Mouse (Mus musculus) liver, embryonic 14.5 days (tissue): ENCODE data around the gene Trim47. TPM values are rescaled to one million over a fixed set of nuclear protein-coding genes. Genes with fewer than 3 reads are reported as not detected.
A peak's percentile ranks its signal among the peaks of the same experiment; 100 is the strongest.

ENCODE experiments used
- ATAC-seq: fragments of 200-750 bp; cut with Nextera tagmentation; 2 replicates; pipeline ENCODE4 v1.8.0; 2017; ENCODE audit warnings: moderate number of reproducible peaks, mild to moderate bottlenecking, moderate library complexity; ENCODE audit not compliant: insufficient read depth
- DNase-seq, 3 experiments: peaks; one replicate each; pipeline ENCODE4 v3.0.0-alpha.2; 2012 to 2013; ENCODE audit warnings: low read depth in 3 of 3, low spot score in 3 of 3
- H3K27ac ChIP-seq: fragments of 300-500 bp; sonication (generic); 2 replicates; pipeline ENCODE4 v1.5.1; 2014; ENCODE audit warnings: moderate library complexity, mild to moderate bottlenecking, control low read depth, inconsistent platforms
- H3K27me3 ChIP-seq: fragments of 300-500 bp; sonication (generic); 2 replicates; pipeline ENCODE4 v1.6.1; 2014; ENCODE audit warnings: mild to moderate bottlenecking, low read length, moderate library complexity; ENCODE audit not compliant: control insufficient read depth, insufficient read depth
- H3K36me3 ChIP-seq: fragments of 300-500 bp; sonication (generic); replicated peaks from 2 replicates; pipeline ENCODE4 v1.6.1; 2014; ENCODE audit warnings: low read depth; ENCODE audit not compliant: control insufficient read depth, insufficient read depth
- H3K4me1 ChIP-seq, 2 experiments: fragments of 200-500 bp in 1 of 2; fragments of 300-500 bp in 1 of 2; sonication (generic) in 1 of 2; replicated peaks; 2 replicates each; pipeline ENCODE4 v1.6.1; 2012 to 2014; ENCODE audit warnings: antibody characterized with exemption in 1 of 2, inconsistent platforms in 1 of 2, low read length in 1 of 2; ENCODE audit not compliant: control insufficient read depth in 2 of 2, insufficient read depth in 2 of 2
- H3K4me2 ChIP-seq: fragments of 300-500 bp; sonication (generic); 2 replicates; pipeline ENCODE4 v1.6.1; 2014; ENCODE audit warnings: low read depth, mild to moderate bottlenecking, control low read depth, moderate library complexity
- H3K4me3 ChIP-seq, 2 experiments: fragments of 200-500 bp in 1 of 2; fragments of 300-500 bp in 1 of 2; sonication (generic) in 1 of 2; 2 replicates each; pipeline ENCODE4 v1.5.1; 2012 to 2014; ENCODE audit warnings: low read depth in 2 of 2, low read length in 2 of 2, mild to moderate bottlenecking in 2 of 2, control low read depth in 1 of 2, inconsistent platforms in 1 of 2, moderate library complexity in 1 of 2; ENCODE audit not compliant: insufficient read depth in 1 of 2
- H3K9ac ChIP-seq: fragments of 300-500 bp; sonication (generic); replicated peaks from 2 replicates; pipeline ENCODE4 v1.6.1; 2014; ENCODE audit warnings: mild to moderate bottlenecking, control low read depth, moderate library complexity
- H3K9me3 ChIP-seq: fragments of 300-500 bp; sonication (generic); 2 replicates; pipeline ENCODE4 v1.6.1; 2016; ENCODE audit warnings: low read length, mixed read lengths; ENCODE audit not compliant: control insufficient read depth
- CTCF ChIP-seq: IDR thresholded peaks from 2 replicates; pipeline ENCODE4 v1.5.1; 2016; ENCODE audit warnings: antibody characterized with exemption, low read depth, control low read depth
- EP300 ChIP-seq: IDR thresholded peaks from 2 replicates; pipeline ENCODE4 v1.6.1; 2016; ENCODE audit warnings: antibody characterized with exemption, low read depth
- WGBS: fragments of 180-500 bp; shearing (Covaris S2); extraction: QIAGEN DNeasy Blood & Tissue Kit; methylation state at CpG from one replicate; pipeline ENCODE4 v1.1.7; 2014; ENCODE audit not compliant: insufficient replicate concordance; 5-methylcytosine and 5-hydroxymethylcytosine counted together
- polyA plus RNA-seq, 2 experiments: library from polyadenylated mRNA; depleted of rRNA in 1 of 2; stranded (reverse) in 1 of 2; unstranded in 1 of 2; fragments of >200 nt; fragmentation: Nextera tagmentation in 1 of 2; extraction: Ambion mirVana in 1 of 2; gene quantifications; 2 replicates each; pipeline versions ENCODE4 v1.2.1 to v1.2.3; 2012 to 2014

Trim47 gene
- polyA plus RNA-seq, 2 experiments, result 1.8 to 2.2 TPM

GRCm38 (mm10) chr11:116088741-116089394, 38.1 kb downstream of the Trim47 start:
- H3K9me3 ChIP-seq, result no peaks in the 10 kb centered on the region
- H3K27ac ChIP-seq, result peak overlapping the region; percentile 14; the same call in 1 of the 2 replicates
- H3K36me3 ChIP-seq, result peaks cover 5% of the 10 kb centered on the region
- ATAC-seq (no peak), DNase-seq (no peak)
- H3K9ac ChIP-seq, result no peak overlapping the region; the same call in 1 of the 2 replicates
- no peaks in the 10 kb centered on the region for H3K27me3 ChIP-seq
- H3K4me3 ChIP-seq, result no peak overlapping the region
- no peak for TF ChIP-seq EP300
- no peak for TF ChIP-seq CTCF
- peak overlapping the region; percentile 29; the same call in 1 of the 2 replicates for H3K4me2 ChIP-seq
- 22% methylated on average over 11 of the region's 11 CpGs for WGBS
- peaks cover 39 to 45% of the 10 kb centered on the region in 2 experiments for H3K4me1 ChIP-seq

GRCm38 (mm10) chr11:116088188-116088587, 38.8 kb downstream of the Trim47 start:
- DNase-seq (no peak), ATAC-seq (no peak)
- no peak overlapping the region; the same call in 1 of the 2 replicates for H3K27ac ChIP-seq
- no peak overlapping the region; a peak in 1 of 4 replicates for H3K4me3 ChIP-seq
- H3K4me1 ChIP-seq, result peaks cover 36 to 42% of the 10 kb centered on the region in 2 experiments
- H3K36me3 ChIP-seq, result peaks cover 12% of the 10 kb centered on the region
- H3K9ac ChIP-seq, result peak overlapping the region; percentile 77
- H3K27me3 ChIP-seq, result no peaks in the 10 kb centered on the region
- TF ChIP-seq CTCF, result no peak
- TF ChIP-seq EP300, result no peak
- H3K9me3 ChIP-seq, result no peaks in the 10 kb centered on the region
- WGBS, result 48% methylated on average over 8 of the region's 8 CpGs
- peak overlapping the region; percentile 83 for H3K4me2 ChIP-seq

- ATAC-seq (peak; percentile 78), DNase-seq (peak; percentile 72 to 82 (median 73))
- no peaks in the 10 kb centered on the region for H3K9me3 ChIP-seq
- H3K4me3 ChIP-seq, result peak overlapping the region; percentile 64 to 79
- peak overlapping the region; percentile 75 for H3K27ac ChIP-seq
- H3K4me1 ChIP-seq, result peaks cover 36 to 42% of the 10 kb centered on the region in 2 experiments
- TF ChIP-seq CTCF, result peak; percentile 98
- no peak for TF ChIP-seq EP300
- H3K4me2 ChIP-seq, result peak overlapping the region; percentile 83
- peak overlapping the region; percentile 77 for H3K9ac ChIP-seq
- H3K27me3 ChIP-seq, result no peaks in the 10 kb centered on the region
- H3K36me3 ChIP-seq, result peaks cover 17% of the 10 kb centered on the region
- 2% methylated on average over 31 of the region's 31 CpGs for WGBS
These were observed 39.5 kb downstream of the Trim47 start for GRCm38 (mm10) chr11:116087194-116088130.

GRCm38 (mm10) chr11:116086258-116087193, 40.5 kb downstream of the Trim47 start, which contains the start of gene Wbp2:
TSS of gene Wbp2 (minus strand) at chr11:116086995.
- no peaks in the 10 kb centered on the region for H3K9me3 ChIP-seq
- H3K9ac ChIP-seq, result peak within 1 kb of the TSS; percentile 77
- H3K27me3 ChIP-seq, result no peaks in the 10 kb centered on the region
- peak; percentile 99 for DNase-seq
- peaks cover 26% of the 10 kb centered on the region for H3K36me3 ChIP-seq
- peaks cover 36 to 42% of the 10 kb centered on the region in 2 experiments for H3K4me1 ChIP-seq
- peak; percentile 93 for ATAC-seq
- peak within 1 kb of the TSS; percentile 64 to 98 for H3K4me3 ChIP-seq
- WGBS, result 6% methylated on average over 41 of the region's 43 CpGs
- peak within 1 kb of the TSS; percentile 83 for H3K4me2 ChIP-seq
- TF ChIP-seq EP300, result no peak
- peak; percentile 52 for TF ChIP-seq CTCF
- peak within 1 kb of the TSS; percentile 87 for H3K27ac ChIP-seq
